Mouse (Mus musculus) forebrain, embryonic 16.5 days (tissue): ENCODE results near the gene Krt7. TPM values are rescaled to one million over a fixed set of nuclear protein-coding genes. Genes with fewer than 3 reads are reported as not detected.

Experiments used
- ATAC-seq: fragments of 200-750 bp; cut with Nextera tagmentation; 2 replicates; pipeline ENCODE4 v1.8.0; 2017; ENCODE audit warnings: mild to moderate bottlenecking, moderate library complexity
- H3K27ac ChIP-seq: fragments of 300-500 bp; sonication (generic); 2 replicates; pipeline ENCODE4 v1.5.1; 2014; ENCODE audit warnings: low read length, control low read depth
- H3K27me3 ChIP-seq: fragments of 300-500 bp; sonication (generic); replicated peaks from 2 replicates; pipeline ENCODE4 v1.6.1; 2014; ENCODE audit warnings: low read length; ENCODE audit not compliant: control insufficient read depth, insufficient read depth
- H3K36me3 ChIP-seq: fragments of 300-500 bp; sonication (generic); 2 replicates; pipeline ENCODE4 v1.6.1; 2014; ENCODE audit not compliant: control insufficient read depth, insufficient read depth
- H3K4me1 ChIP-seq: fragments of 300-500 bp; sonication (generic); replicated peaks from 2 replicates; pipeline ENCODE4 v1.6.1; 2014; ENCODE audit warnings: low read length; ENCODE audit not compliant: control insufficient read depth, insufficient read depth
- H3K4me2 ChIP-seq: fragments of 300-500 bp; sonication (generic); 2 replicates; pipeline ENCODE4 v1.6.1; 2014; ENCODE audit warnings: mild to moderate bottlenecking, low read length, control low read depth
- H3K4me3 ChIP-seq: fragments of 300-500 bp; sonication (generic); replicated peaks from 2 replicates; pipeline ENCODE4 v1.5.1; 2014; ENCODE audit warnings: mild to moderate bottlenecking, low read length, control low read depth
- H3K9ac ChIP-seq: fragments of 300-500 bp; sonication (generic); replicated peaks from 2 replicates; pipeline ENCODE4 v1.6.1; 2014; ENCODE audit warnings: low read depth, low read length, control low read depth
- H3K9me3 ChIP-seq: fragments of 300-500 bp; sonication (generic); 2 replicates; pipeline ENCODE4 v1.6.1; 2016; ENCODE audit warnings: low read length; ENCODE audit not compliant: control insufficient read depth
- WGBS: fragments of 180-500 bp; shearing (Covaris S2); extraction: QIAGEN DNeasy Blood & Tissue Kit; methylation state at CpG from one replicate; pipeline ENCODE4 v1.1.7; 2014; 5-methylcytosine and 5-hydroxymethylcytosine counted together
- polyA plus RNA-seq: library from polyadenylated mRNA; unstranded; fragments of >200 nt; fragmentation: Nextera tagmentation; extraction: Ambion mirVana; gene quantifications from 2 replicates; pipeline ENCODE4 v1.2.1, GENCODE M21; 2015

Gene Krt7
- polyA plus RNA-seq, 1 experiment from 2014 or later: 0.62 TPM

DNA sequence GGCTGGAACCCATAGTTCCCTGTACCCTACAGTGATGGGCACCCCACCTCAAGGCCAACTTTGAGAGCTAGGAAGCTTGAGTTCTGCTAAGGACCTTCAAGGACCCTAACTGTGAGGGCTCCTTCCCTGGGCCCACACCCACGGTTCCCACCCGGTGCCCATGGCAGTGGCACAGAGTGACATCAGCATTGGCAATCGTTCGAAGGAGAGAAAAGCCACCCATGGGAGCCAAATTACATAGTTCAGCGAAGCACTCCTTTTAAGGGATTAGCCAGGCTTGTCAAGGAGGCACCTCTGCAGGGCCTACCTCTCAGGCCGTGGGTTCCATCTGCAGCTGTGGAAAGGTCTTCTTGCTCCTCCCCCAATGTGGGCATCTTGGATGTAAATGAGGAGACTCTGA lies 42.8 kb upstream of the Krt7 start:
- Histone ChIP-seq H3K4me1 (0 out of 2 replicates have a peak, but pooled peaks cover 5% of the 10 kb centered on the region), H3K4me3 (no peak overlapping the region), H3K27me3 (no peaks in the 10 kb centered on the region), H3K4me2 (no peak overlapping the region), H3K27ac (no peak overlapping the region), H3K9me3 (no peaks in the 10 kb centered on the region), H3K9ac (no peak overlapping the region), H3K36me3 (no peaks in the 10 kb centered on the region)
- no peak for ATAC-seq
- 81% methylated on average over 6 of the region's 6 CpGs for WGBS

DNA sequence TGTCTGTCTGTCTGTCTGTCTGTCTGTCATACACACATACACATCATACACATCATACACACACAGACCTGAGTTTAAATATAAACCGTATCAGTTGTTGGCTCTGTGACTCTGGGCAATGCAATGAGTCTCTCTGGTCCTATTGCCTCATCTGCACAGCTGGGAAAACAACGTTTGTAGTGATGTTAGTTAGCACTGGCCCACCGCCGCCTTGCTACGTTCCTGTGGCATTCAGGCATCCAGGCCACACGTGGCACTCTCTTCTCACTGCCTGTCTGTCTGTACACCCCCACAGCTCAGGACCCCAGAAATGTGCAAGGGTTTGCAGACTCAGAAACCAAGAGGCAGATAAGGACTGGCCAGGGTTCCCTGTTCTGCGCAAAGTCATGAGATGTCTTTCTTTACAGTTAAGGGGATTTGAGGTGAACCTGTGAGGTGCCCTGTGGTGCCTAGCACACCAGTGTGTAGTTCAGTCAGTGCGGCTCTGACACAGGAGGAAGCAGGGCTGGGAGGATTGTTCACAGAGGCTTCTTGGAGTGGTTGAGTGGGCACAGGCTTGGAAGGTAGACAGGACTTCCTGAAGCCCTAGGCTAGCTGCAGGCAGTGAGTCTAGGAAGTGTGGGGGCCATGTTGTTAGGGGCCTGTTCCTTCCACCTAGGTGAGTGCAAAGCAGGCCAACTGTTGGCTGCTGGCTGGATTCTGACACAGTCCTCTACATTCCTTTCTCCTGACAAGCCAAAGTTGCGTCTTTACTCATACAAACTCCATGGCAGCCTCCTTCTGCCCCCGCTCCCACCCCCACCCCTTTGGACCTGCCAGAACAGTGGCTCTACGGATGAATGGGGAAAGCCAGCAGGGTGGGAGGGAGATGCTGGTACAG lies 42.1 kb upstream of the Krt7 start:
- 69% methylated on average over 11 of the region's 11 CpGs for WGBS
- Histone ChIP-seq H3K4me1 (0 out of 2 replicates have a peak, but pooled peaks cover 5% of the 10 kb centered on the region), H3K4me2 (no peak overlapping the region), H3K27ac (no peak overlapping the region), H3K27me3 (no peaks in the 10 kb centered on the region), H3K36me3 (no peaks in the 10 kb centered on the region), H3K4me3 (no peak overlapping the region), H3K9me3 (no peaks in the 10 kb centered on the region), H3K9ac (no peak overlapping the region)
- no peak for ATAC-seq

DNA sequence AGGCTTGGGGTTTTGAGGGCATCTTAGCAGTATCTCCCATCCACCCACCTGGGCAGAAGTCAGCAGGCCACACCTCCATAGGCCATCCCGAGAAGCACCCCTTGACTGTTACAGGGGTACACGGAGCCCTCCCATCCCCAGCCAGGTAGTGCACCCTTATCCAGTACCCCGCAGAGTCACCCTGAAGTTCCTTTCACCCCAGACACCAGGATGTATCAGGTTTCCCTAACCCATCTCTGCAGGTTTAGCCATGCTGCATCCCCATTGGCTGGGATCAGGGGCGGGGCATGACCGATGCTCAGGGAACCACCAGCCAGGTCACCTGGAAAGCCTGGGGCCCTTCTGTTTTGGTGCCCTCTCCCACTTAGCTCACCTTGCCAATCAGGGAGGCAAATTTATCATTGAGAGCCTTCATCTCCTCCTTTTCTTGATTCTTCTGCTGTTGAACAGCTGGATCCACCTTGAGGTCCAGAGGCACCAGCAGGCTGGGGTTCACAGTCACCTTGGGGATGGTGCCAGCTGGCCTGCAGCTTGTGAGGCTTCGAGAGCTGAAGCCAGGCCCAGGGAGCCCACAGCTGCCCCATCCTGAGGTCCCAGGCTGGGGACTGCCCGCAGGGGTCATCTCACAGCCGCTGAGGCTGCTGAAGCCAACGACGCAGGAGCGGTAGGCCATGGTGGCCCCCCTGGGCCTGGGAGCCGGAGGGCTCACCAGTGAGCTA lies 41.3 kb upstream of the Krt7 start:
- no peak for ATAC-seq
- 35% methylated on average over 12 of the region's 12 CpGs for WGBS
- Histone ChIP-seq H3K9me3 (no peaks in the 10 kb centered on the region), H3K4me1 (0 out of 2 replicates have a peak, but pooled peaks cover 5% of the 10 kb centered on the region), H3K4me2 (no peak overlapping the region), H3K4me3 (no peak overlapping the region), H3K27me3 (no peaks in the 10 kb centered on the region), H3K27ac (no peak overlapping the region), H3K36me3 (no peaks in the 10 kb centered on the region), H3K9ac (no peak overlapping the region)

DNA sequence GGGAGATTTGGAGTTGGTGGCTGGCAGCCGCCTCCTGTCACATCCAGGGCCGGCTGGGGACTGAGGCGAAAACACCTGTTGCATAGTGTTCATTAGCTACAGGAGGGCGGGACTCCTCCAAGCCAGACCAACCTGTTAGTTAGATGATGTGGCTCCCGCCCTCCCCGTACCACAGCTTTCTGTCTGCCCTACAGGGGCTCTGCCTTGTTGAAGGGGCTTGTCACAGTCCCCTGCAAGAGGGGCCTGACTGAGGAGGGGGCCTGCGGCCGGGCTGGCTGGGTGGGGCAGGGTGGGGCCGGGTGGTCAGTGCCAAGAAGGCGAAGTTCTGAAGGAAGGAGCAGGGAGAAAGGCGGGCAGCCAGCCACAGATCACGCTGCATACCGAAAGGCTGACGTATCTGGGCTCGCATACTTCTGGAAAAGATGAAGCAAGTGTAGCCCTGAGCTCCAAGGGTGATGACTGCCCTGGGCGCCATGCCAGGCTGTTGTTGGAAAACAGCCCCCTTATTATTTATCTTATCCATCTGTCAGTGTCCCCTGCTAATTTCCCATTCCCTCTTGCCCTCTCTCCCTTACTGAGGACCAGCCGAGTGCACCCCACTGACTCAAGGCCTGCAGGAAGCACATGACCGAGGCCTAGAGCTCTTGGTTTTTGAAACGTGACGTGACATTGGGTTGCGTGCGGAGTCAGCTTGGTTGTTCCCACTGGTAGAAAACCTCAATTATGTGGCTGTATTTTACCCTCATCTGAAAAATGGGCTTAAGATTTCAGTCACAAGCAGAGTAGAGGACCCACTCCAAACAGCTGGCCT lies 40.5 kb upstream of the Krt7 start, which contains the start of gene Krt80:
Krt80 (minus strand) TSS at position 62 of the 811 bp plus-strand sequence.
- no peak within 1 kb of the TSS for H3K4me3 ChIP-seq
- H3K9ac ChIP-seq: no peak within 1 kb of the TSS
- H3K4me2 ChIP-seq: no peak within 1 kb of the TSS
- ATAC-seq: no peak
- no peaks in the 10 kb centered on the region for H3K9me3 ChIP-seq
- 42% methylated on average over 22 of the region's 22 CpGs for WGBS
- no peaks in the 10 kb centered on the region for H3K36me3 ChIP-seq
- H3K27ac ChIP-seq: no peak within 1 kb of the TSS
- 0 out of 2 replicates have a peak, but pooled peaks cover 5% of the 10 kb centered on the region for H3K4me1 ChIP-seq
- H3K27me3 ChIP-seq: no peaks in the 10 kb centered on the region

DNA sequence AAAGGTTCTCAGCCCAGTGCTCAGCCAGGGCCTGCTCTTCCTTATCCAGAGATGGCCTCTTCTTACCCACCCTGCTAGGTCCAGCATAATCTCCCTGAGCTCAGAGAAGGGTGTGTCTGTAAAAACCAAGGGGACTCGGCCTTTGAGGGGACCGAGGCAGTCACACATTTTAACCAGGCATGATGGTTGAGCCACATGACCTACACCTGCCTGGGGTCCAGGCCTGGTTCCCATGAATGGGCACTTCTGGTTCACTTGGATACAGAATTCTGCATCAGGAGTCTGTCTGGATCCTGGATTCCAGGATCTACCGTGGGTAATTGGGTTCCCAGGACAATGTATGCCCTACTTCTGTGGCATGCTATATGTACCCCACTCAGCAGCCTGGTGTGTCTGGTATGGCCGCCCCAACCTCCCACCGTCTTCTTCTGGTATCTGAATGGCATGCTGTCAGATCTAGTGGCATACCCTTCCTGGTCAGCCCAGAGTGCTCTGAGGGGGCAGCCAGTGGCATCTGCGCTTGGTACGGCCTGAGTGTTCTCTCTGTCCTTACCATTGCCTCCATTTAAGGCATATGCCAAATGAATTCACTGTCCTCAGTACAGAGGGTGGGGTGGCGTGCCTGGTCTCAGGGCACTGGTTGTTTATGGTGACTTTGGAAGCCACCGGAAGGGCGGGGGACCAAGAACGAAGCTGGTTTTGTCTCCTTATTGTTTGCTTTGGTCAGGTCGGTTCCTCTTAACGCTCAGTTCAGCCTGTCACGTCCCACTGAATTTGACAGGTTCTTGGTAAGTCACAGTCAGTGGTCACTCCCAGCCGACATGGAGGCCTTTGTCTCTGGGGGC lies 39.5 kb upstream of the Krt7 start:
- no peak overlapping the region for H3K4me2 ChIP-seq
- no peak overlapping the region for H3K27ac ChIP-seq
- no peaks in the 10 kb centered on the region for H3K27me3 ChIP-seq
- H3K4me3 ChIP-seq: no peak overlapping the region
- no peak for ATAC-seq
- no peaks in the 10 kb centered on the region for H3K36me3 ChIP-seq
- no peaks in the 10 kb centered on the region for H3K9me3 ChIP-seq
- H3K4me1 ChIP-seq: 0 out of 2 replicates have a peak, but pooled peaks cover 5% of the 10 kb centered on the region
- WGBS: 80% methylated on average over 15 of the region's 15 CpGs
- no peak overlapping the region for H3K9ac ChIP-seq

DNA sequence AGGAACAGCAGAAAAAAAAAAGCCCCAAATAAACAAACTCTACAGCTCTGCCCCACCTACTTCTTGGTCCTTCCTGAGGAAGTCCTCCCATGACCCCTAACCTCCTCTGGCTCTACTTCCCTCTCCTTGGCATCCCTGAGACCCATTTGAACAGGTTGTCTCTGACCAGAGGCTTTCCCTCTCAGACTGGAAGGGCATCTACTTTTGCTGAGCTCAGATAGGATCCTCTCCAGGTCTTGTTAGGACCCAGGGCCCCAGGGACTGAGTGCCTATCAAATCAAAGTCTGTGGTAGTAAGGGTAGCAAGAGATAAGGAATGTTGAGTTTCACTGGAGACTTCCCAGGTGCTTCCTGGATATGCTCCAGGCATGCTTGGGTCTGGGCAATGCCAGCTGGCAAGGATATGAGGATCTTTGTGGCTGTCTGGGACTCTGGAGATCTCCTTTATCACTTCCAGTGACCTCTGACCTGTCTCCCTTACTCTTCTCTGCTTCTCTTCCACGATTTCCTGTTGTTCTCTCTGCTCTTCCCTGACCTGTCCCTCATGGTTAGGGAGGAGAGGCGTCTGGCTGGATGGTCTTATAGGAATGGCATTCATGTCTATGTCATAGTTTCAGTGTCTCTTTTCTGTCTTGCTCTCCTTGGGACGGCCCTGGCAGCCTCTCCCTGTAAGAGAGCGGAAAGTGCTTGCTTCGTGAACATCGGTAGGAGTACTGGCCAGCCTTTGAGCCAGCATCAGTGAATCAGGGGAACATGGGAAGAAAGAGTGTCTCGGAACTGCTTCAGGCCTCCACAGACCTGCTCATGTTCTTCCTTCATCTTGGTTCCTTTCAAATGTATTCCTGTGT lies 38.5 kb upstream of the Krt7 start:
- Histone ChIP-seq H3K9me3 (no peaks in the 10 kb centered on the region), H3K27me3 (no peaks in the 10 kb centered on the region), H3K4me1 (0 out of 2 replicates have a peak, but pooled peaks cover 5% of the 10 kb centered on the region), H3K27ac (no peak overlapping the region), H3K36me3 (no peaks in the 10 kb centered on the region), H3K9ac (no peak overlapping the region), H3K4me3 (no peak overlapping the region), H3K4me2 (no peak overlapping the region)
- WGBS: 73% methylated on average over 7 of the region's 7 CpGs
- no peak for ATAC-seq

DNA sequence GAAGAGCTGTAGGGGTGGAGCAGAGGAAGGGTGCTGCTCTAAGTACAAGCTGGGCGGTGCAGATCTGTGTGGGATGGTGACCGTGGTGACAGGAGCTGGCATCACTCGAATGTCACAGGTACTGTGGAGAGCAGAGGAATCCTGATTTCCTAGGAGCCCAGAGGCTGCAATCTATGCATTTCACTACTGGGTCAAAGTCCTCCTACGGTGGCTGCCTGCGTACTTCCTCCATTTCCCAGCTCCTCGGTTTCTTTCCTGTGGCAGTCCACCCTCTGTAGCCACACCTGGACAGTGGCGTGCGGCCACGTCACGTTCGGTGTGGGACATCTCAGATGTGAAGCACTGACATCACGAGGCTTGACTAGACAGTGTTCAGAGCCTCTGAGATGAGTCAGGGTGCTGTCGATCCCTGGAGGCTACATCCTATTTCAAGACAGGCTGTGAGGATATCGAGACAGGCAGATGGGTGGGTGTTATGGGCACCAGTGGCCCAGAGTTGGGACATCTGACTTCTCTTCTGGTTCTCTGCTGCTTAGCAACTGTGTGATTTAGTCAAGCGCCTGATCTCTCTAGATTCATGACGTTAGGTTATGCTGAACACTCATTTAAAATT lies 37.5 kb upstream of the Krt7 start:
- Histone ChIP-seq H3K27ac (no peak overlapping the region), H3K4me1 (0 out of 2 replicates have a peak, but pooled peaks cover 5% of the 10 kb centered on the region), H3K4me3 (no peak overlapping the region), H3K4me2 (no peak overlapping the region), H3K36me3 (no peaks in the 10 kb centered on the region), H3K27me3 (no peaks in the 10 kb centered on the region), H3K9me3 (no peaks in the 10 kb centered on the region), H3K9ac (no peak overlapping the region)
- ATAC-seq: no peak
- 85% methylated on average over 16 of the region's 16 CpGs for whole genome bisulfite sequencing
